Mouse (Mus musculus) layer of hippocampus, adult 8-10 months (tissue): ENCODE measurements at regions not wholly inside any gene's neighbourhood (a gene's known extent, or its start where the extent isn't known, plus 50 kb on each side); places are given as distances from the start of the nearest gene placed in this dataset.

Source experiments
- DNase-seq, 2 experiments: peaks; one replicate each; pipeline ENCODE4 v3.0.0; 2022; ENCODE audit warnings: low spot score in 2 of 2

- peak; percentile 13 to 42 for DNase-seq
Measured at GRCm38 (mm10) chrX:40350936-40351335, 487.5 kb upstream of the Cypt14 start.

- DNase-seq, result no peak
Measured at GRCm38 (mm10) chrX:40336555-40336954, 473.2 kb upstream of the Cypt14 start.
